Mouse (Mus musculus) layer of hippocampus, adult 9-11 months (tissue): ENCODE measurements around the gene Nsun7.

Experiments used
- DNase-seq: peaks from one replicate; pipeline ENCODE4 v3.0.0; 2022

Nsun7 gene

DNA sequence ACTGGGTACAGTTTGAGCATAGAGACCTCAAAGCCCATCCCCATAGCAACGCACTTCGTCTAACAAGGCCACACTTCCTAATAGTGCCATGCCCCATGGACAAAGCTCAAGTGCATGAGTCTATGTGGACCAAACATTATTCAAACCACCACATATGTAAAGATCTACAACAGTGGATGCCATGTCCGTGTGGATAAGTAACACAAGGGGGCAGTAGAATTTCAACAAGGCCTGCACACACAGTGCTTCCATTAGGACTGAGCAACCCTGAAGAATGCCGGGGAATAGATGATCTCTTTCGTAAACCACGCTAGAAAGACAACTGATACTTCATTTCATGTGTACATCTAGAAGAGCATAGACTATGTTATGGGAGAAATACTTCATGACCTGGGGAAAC is 21.0 kb downstream of the Nsun7 start:
- DNase-seq: no peak

- DNase-seq: no peak
Observed at GRCm38 (mm10) chr5:66294106-66294625, 34.5 kb downstream of the Nsun7 start.

- DNase-seq: no peak
Observed at GRCm38 (mm10) chr5:66294952-66295351, 35.3 kb downstream of the Nsun7 start.

DNA sequence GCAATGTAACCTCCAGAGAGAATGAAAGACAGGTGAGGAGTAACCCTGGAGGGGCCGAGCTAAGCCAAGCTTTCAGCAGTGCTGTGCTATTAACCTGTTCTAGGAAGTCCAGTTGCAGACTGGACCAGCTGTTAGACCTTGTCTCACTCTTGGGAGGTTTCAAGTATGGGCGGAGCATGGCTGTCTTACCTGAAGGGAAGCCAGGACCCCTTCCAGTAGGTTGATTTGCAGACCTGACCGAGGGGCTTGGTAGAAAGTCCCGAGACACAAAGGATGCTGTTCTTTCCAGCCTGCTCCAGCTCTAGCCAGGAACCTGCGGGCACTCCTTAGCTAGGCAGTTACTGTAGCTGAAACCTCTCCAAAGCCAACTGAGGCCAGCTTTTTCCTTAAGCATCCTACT is 36.4 kb downstream of the Nsun7 start:
- DNase-seq: no peak

DNA sequence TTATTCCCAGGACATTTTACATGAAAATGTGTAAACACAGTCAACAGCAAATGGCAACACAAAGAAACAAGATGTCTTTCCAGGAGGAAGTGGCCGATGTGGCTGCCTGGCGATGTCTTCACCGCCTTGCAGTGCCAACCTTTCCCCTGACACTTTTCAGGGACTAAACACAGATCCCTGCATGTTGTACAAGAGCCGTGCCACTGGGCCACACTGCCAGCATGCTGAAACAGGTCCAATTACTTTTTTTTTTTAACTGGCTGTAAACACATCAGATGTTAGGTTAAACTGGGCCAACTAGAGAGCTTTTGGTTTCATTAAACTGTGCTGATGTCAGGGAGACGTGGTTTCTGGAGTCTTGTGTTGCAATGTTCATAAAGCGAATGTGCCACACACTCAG is 39.2 kb downstream of the Nsun7 start:
- DNase-seq: no peak

- no peak for DNase-seq
Observed at GRCm38 (mm10) chr5:66300576-66300975, 40.9 kb downstream of the Nsun7 start.

DNA sequence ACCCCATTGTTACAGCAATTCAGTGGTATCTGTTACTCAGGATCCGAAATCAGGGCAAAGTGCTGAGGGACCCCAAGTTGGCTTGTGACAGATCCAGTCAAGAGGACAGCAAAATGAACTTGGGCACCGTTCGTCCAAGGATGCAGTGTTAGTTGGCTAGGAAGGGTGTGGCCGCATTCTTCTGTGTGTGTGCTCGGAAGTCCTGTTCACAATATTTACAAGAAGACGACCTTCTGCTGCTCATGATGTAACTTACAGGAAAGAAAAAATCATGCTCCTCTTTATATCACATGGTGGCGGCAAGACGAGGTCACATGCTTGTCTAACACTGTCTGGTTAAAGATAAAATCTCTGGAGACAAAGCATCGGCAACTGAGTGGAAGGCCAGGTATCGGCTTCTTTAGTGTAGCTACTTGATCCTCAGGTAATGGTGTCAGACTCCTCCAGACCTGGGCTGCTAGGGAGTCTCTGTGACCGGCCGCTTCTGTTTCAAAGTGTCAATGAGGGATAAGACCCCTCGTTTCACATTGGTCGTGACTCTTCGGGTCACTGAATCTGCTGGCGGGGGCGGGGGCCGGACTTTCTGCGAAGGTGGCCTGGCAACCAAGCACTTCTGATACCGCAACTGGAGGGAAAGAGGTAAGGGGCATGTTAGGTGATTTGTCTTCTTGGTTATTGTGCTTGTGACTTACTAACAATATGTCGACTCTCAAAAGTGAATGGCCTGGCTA is 42.6 kb downstream of the Nsun7 start:
- no peak for DNase-seq

DNA sequence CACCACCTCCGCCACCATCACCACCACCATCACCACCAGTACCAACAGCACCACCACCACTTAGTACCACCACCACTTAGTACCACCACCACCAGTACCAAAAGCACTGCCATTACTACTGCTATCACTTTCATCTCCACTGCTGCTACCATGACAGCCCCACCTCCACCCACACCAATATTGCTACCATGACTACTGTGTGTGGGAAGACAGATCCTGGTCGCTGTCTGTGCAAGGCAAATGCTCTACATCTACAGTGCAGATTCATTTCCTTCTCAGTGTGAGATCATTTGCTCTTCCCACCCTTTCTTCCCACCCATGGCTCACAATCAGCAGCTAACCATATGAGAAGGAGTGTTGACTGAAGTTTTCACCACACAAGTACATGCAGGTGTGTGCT is 43.2 kb downstream of the Nsun7 start:
- peak; percentile 89 for DNase-seq

DNA sequence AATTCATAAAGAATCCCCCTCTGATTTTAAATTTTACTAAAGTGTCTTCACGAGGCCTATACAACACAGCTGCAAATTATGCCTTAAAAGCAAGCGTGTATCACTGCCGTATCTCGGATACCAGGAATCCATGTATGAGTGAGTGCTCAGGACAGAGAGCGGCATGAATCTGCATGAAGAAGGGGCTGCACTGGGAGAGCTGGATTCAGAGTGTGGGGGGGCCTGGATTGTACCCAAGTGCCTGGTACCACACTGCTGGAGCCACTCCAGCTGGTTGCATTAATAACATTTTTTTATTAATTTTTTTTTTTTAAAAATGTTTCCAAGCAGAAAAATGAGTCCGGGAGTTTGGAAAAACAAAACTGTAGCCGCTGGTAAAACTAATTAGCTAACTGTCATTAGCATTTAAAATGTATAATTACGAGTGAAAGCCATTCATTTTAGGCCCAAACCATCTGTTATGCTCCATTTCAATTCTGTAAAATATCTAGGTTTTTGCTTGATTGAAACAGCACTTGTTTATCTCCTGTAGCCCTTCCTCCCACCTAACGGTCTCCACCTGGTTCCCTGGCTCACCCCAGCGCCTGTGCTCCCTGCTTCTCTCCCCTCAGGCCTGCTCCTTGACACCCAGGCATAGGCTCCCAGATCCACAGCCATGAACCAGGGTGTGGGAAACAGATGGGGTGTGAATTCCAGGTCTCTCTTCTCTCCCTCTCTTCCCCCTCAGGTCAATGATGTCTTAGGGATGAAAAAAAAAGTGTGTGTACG is 44.8 kb downstream of the Nsun7 start:
- DNase-seq: no peak

DNA sequence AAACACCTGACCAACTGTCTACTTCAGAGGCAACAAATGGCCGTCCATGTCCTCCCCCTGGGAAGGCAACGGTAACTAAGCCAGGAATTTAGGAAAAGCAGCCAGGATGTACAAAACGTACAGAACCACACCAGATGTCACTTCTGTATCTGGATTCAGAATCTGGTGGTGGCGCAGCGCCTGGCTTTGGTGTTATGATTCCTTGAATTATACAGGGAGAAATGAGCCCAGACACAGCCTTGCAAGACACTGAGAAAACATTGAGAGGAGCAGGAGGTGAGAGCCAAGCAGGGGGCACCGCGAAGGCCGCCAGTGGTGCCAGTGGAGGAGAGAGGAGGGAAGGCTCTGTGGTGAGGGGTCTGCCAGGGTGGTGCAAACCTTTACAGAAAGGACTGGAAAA is 45.8 kb downstream of the Nsun7 start:
- DNase-seq: peak; percentile 65

DNA sequence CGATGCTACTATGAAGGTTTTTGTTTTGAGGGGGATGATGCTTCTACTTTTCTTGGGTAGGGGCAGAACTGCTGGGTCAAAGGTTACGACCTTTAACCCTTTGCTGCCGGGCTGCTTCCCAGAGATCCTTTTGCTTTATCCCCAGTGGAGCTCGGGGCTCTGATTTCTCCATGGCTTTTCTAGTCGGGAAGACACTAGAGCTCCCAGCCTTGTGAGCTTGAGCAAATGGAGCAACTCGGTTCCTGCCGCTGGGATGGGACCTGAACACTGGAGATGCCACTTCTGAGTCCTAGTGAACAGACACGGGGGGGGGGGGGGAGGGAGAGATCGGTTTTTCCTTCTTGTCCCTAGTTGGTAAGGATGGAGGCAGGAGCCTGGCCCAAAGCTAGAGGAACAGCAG is 50.6 kb downstream of the Nsun7 start:
- DNase-seq: no peak

DNA sequence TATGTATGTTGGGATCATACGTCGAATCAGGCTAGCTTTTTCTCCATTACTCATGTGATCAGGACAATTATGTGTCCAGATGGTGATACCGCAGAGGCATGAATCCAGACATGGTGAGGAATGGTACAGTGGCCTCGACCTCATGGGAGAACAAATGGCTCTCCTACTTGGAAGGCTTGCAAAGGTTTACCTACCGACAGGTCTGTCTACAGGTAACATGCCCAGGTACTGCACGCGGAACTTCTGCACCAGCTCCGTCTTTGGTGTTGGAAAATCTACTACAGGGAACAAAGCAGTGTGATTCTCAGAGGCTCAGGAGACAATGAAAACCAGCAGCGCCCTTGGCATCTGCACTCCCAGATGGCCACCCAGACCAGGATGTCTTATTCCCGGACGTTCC is 51.1 kb downstream of the Nsun7 start:
- DNase-seq: no peak

GRCm38 (mm10) chr5:66315791-66316190 is 56.1 kb downstream of the Nsun7 start:
- peak; percentile 45 for DNase-seq

- DNase-seq: peak; percentile 74
Observed at GRCm38 (mm10) chr5:66319341-66319740, 59.6 kb downstream of the Nsun7 start.

DNA sequence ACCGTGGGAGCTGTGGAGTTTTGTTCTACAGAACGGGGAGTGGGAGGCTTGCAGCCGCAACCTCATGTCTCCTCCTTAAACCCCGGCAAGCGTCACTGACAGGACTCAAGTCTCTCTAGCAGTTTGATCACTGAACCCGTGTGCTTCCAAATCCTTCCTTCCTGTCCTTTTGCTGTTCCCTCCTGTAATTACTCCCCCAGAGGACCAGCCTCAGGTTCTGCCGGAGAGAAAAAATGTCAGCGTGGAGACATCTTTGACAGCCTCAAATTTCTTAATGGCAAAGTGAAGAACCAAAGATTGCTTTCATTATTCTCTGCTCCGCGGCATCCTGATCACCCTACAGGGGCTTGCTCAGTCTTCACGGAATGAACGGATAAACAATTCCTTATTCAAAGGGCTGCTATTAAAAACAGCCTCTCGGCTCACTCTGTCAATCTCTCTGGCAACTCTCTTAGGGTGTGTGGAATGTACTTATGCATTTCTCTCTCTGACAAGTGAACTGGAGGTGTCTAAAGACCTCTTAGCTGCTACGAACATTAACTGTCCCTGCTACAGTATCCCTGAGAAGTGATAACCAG is 60.2 kb downstream of the Nsun7 start:
- no peak for DNase-seq

GRCm38 (mm10) chr5:66323131-66323530 is 63.4 kb downstream of the Nsun7 start:
- no peak for DNase-seq

DNA sequence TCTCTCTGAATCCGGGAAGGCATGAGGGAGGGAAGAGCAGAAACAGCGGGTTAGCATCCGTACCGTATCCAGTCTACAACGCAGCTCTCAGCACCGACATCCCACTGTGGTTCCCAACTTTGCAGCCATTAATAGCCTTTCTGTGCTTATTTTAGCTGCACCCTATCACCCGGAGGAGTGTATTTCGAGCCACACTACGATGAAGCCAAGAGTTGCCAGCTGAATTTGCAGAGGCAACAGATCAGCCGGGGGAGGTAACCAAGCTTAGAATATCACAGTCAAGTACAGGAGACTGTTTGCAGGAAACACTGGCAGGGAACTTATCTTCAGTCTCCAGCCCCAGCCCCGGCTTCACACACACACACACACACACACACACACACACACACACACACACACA is 63.9 kb downstream of the Nsun7 start:
- peak; percentile 88 for DNase-seq

DNA sequence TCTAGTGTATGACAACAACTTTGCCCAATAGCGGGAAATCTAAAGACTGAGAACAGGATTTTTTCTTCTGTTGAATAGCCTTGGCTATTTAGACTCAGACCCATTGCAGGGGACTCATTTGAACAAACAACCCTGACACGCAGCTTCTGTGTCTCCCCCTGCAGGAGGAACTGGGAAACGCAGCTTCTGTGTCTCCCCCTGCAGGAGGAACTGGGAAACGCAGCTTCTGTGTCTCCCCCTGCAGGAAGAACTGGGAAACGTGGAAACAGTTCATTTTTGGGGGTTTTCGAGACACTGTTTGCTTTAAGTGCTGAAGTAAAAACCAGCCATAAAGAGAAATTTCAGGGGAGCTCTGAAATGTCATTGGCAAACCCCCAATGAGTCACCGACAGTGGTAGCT is 66.7 kb downstream of the Nsun7 start:
- no peak for DNase-seq

DNA sequence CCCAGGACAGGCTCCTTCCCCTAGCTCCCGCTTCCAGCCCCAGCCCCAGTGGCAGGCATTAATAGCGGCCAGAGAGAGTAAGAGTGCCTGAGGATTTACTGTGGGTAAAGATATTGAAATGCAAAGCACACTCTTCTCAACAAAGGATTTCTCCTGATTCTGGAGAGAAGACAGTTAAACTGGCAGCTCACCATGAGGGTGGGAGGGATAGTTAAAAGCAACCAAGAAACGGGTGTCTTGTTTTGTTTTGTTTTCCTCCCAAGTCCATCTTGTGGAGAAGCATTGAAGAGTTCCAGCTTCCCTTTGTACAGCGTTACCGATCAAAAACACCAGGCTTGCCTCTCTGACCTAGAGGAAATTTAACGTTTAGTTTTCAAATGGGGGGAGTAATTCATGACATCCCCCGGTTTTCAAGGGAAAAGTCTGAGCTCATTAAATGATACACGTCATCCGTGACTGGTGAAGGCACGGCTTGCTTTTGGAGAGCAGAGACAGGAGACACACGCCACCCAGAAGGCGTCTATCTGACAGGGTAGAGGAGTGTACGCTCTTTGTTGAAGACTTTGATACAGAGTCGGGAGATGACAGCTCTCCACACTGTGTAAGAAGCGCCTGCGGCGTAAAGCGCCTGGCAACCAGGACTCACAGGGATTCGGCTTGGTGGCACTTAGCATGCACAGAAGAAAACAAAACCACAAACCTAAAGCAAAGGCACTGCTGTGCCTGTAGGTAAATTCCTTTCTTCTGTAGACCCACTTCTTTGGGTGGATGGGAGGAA is 68.4 kb downstream of the Nsun7 start:
- DNase-seq: no peak

DNA sequence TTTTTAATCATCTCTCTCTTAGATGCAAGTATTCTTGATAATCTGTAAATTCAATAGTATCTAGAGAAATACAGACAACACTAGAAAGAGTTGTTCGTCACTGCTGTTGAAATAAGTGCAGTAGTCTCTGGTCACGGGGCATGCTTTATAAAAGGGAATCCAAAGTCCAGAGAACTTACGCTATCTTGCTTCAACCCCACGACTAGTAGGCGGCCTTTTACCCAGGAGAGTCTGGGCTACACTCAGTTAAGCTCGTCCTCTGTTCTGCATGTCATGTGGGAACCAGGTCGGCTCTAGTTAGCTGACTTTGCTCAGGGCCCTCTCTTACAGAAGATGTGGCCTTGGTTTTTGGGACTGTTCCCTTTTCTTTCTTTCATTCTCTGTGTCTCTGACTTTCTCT is 69.1 kb downstream of the Nsun7 start:
- no peak for DNase-seq

GRCm38 (mm10) chr5:66330806-66331205 is 71.1 kb downstream of the Nsun7 start:
- DNase-seq: no peak

DNA sequence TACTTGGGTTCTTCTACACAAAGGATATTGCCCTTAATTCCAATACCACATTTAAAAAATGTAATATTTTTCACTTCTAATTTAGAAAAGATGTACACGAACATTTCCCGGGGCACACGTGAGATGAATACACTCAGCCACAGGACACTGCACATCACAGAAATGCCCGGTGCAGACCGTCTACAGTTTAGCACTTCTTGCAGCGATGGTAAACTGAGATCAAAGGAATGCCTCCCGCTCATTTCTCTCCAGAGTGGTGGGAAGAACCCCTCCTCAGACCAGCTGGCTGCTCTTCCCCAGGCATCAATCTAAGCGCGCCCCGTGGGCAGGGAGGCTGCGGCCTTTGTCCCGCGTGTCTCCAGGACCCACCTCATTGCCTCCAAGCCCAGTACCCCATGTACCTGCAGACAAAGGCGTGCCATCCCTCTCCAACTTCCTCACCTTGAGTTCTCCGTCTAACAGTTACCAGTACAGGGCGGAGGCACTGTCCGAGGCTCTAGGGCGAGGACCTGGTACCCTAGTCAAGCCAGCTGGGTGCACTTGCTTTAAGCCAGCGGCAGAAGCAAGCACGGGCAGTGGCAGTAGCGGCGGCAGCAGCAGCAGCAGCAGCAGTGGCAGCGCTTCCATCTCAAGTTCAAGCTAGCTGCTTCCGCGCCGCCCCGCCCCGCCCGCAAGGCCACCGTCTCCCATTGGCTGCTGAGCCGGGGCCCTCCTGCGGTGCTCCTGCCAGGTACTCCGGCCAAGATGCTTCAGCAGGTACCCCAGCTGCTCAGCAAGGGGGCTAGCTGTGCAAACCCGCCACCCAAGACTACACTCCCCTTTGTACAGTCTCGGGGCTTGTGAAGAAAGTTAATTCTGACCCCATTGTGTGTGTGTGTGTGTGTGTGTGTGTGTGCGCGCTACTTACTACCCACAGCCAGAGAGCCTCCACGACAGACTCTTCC is 77.6 kb downstream of the Nsun7 start:
- DNase-seq: no peak
